Mouse (Mus musculus) adrenal gland, postnatal 4 days (tissue): ENCODE results near the gene Fam71f2. TPM values are rescaled to one million over a fixed set of nuclear protein-coding genes. Genes with fewer than 3 reads are reported as not detected.
A peak's percentile ranks its signal among the peaks of the same experiment; 100 is the strongest.

ENCODE experiments used
- DNase-seq, 2 experiments: peaks; one replicate each; pipeline ENCODE4 v3.0.0; 2021 to 2022; ENCODE audit warnings: low spot score in 2 of 2, mixed read lengths in 2 of 2
- long read RNA-seq, 2 experiments: library from polyadenylated mRNA; stranded (forward); transcript quantifications; one replicate each; pipeline ENCODE4 v2.0.0; 2021
- total RNA-seq, 2 experiments: library from RNA; stranded (reverse); gene quantifications; 2 replicates each; pipeline ENCODE4 v1.2.3; 2021

The Fam71f2 gene
- under 1 TPM in 1 of 2 experiments, not detected in 1; 0.31 TPM for total RNA-seq
- long read RNA-seq, experiment 1 = 0 reads
- long read RNA-seq, experiment 2 = 0 reads

DNA sequence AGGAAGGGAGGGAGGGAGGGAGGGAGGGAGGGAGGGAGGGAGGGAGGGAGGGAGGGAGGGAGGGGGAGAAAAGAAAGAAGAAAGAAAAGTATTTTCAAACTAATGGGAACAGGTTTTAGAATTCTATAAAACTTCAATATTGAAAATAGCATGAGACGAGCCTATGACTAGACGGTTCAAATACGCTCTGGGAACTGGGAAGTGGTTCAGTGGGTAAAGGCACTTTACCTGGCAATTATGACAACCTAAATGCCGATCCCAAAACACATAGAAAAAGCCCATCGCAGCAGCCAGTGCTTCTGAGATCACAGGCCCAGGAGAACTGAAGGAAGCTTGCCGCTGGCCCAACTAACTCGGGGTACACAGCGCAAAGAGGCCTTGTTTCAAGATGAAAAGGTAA, at the start of gene Fam71f2:
Gene Fam71f2, plus strand, starts transcription at position 301 of the 400 bp plus-strand sequence.
- no peak for DNase-seq

DNA sequence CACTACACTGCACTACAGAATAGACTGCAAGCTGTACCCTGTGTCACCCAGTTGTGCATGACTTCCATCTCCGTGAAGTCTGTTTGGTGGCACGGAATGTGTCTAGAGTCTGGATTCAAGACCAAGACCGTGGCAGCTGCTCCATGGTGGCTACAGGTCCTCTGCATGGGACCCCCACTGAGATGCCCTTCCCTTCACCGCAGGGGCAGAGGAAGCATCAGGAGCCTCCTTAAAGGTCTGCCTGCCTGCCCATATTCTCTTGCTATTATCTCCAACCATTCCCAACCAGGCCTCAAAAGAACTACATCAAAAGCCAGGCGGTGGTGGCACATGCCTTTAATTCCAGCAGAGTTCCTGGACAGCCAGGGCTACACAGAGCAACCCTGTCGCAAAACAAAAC, 49.0 kb upstream of the Fam71f2 start:
- DNase-seq = no peak

DNA sequence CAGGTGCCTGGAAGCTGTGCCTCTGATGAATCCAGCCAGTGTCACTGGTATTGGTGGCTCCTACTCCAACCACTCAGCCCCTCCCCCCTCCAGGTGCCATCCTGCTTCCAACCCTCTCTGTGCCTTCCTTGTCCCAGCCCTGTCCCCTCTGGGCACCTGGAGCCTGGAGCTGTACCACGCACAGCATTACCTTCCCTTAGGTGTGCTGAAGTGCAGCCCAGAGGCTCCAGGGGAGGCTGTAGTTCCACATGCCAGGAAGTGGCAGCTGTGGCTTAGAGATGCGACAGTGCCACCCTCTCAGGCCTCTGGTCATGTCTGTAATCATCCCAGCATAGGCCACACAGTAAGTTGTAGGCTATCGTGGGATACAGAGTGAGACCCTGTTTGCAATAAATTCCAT, 47.6 kb upstream of the Fam71f2 start:
- DNase-seq = no peak

DNA sequence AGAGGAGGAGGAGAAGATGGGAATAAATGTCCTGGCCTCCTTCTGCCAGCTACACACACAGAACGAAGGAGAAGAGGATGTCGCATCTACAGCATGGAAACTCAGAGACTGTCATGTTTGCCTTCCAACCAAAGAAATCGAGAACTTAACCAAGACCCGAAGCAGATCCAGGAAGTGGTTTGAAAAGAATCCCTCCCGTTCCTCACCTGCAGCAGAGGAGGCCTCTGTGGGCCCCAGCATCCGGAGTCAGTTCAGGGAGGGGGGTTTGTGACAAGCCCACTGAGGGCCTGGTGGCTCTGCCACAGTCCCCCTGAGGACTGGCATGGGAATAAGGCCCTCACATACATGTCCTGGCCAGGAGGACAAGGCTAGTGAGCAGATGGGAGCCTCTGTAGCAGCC, 47.1 kb upstream of the Fam71f2 start:
- no peak for DNase-seq

DNA sequence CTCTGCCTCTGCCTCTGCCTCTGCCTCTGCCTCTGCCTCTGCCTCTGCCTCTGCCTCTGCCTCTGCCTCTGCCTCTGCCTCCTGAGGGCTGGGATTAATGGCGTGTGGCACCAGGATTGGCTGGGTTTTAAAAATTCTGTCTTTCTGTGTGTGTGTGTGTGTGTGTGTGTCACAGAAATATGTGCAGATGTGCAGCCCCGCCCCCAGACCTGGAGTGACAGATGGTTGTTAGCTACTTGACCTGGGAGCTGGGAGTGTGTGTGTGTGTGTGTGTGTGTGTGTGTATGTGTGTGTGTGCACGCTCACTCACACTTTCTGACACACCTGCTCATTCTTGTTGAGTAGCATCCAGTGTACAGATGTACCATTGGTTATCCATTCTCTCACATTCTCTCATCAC, 45.7 kb upstream of the Fam71f2 start:
- DNase-seq = no peak

DNA sequence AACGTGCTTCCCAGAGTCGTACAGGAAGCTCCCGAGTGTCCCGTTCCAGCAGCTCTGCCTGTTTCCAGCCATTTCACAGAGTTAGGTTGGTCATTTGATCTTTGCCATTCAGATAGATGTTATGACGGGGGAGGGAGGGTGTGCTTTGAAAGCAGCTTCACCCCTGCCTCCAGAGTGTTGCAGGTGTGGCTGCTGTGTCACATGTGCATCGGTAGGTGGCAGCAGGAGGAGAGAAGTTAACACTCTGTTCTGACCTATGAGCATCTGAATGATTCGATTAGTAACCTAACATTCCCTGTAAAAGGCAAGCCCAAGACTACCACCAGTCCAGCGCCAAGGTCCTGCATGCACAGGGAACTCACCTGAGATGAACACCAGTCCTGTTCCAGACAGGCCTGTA, 45.1 kb upstream of the Fam71f2 start:
- no peak for DNase-seq

DNA sequence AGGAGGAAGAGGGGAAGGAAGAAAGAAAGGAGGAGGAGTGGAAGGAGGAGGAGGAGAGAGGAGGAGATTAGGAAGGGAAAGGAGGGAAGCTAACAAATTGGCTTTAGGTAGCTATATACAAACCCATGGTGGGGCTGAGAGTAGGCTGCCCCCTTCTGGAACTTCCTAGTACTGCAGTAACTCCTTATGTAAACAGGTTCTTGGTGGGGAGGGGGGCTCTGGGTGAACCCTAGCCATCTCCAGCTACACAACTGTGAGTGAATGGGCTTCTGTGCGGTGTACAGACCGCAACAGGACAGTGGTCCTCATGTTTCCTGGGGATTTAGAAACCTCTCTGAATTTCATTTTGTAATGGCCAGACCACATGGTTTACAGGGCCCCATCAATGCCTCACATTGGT, 38.6 kb upstream of the Fam71f2 start:
- DNase-seq = no peak

DNA sequence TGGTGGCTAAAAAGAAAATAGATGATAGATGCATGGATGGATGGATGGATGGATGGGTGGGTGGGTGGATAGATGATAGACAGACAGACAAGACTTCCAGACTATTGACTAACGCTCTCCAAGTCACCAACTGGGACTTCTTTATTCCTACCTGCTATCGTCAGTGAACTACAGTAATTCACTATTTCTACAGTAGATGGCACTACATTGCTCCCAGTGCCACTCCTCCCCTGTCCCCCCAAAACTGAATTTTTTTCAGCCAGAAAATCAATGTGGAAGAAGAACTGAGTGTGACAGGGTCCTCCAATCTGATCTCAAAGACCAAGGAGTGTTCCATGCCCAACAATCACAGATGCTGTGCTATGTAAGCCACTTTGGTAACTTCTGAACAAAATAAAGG, 37.7 kb upstream of the Fam71f2 start:
- no peak for DNase-seq

DNA sequence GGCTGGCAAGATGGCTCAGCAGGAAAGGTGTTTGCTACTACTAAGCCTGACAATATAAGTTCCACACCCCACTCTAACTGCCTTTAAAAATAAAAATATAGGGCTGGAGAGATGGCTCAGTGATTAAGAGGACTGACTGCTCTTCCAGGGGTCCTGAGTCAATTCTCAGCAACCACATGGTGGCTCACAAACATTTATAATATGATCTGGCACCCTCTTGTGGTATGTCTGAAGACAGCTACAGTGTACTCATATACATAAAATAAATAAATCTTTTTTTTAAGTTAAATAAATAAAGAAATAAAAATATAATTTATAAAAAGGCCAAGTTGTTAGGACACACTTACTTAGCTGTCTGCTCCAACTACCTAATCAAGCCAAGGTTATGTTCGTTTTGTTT, 37.1 kb upstream of the Fam71f2 start:
- DNase-seq = no peak

DNA sequence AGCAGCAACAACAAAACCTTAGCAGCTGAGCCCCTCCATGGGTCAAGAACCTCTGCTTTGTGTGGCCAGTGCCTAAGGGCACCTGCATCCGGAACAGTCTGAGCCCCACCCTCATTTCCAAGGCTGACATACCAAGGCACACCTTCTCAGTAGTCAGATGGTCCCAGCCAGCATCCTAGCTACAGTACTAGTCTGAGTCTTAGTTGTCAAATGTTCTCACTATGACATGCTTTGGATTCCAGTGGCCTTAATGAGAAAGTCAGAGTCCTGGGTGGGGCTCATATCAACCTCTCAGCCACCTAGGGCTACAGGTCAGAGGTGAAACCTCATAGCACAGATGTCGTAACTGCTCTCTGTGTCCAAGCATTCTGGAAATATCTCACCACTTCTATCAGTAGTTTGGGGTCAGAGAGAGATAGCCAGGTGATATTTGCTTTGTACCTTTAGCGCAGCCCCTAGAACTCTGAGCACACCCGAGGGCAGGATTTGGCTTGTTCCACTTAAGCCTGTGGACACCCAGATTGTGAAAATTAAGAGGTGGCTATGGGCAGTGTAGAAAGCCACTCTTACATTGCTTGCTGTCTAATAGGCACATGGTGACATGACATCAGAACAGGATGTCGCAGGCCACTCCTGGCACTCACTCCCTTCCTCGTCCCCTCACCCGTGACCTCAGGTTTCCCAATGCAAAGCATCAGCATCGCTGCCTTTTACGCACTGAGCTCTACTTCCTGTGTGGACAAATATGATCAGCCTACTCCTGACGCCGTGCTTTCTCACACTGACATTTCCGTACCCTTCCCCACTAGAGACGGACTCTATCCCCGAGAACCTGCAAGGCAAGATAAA, 33.9 kb upstream of the Fam71f2 start:
- no peak for DNase-seq

DNA sequence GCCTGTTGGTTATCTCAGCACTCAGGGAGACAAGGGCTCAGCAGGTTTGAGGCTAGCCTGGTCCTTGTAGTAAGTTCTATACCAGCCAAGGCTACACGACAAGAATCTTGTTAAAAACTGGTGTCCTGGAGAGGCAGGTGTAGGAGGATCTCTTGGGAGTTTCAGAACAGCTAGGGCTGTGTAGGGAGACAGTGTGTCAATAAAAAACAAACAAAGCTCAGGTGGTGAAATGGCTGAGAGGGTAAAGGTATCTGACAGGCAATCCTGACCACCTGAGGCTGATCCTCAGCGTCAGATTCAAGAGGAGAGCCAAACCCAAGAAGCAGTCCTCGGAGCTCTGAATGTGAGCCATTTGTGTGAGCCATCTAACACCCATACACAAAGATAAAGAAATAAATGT, 33.2 kb upstream of the Fam71f2 start:
- DNase-seq = no peak

DNA sequence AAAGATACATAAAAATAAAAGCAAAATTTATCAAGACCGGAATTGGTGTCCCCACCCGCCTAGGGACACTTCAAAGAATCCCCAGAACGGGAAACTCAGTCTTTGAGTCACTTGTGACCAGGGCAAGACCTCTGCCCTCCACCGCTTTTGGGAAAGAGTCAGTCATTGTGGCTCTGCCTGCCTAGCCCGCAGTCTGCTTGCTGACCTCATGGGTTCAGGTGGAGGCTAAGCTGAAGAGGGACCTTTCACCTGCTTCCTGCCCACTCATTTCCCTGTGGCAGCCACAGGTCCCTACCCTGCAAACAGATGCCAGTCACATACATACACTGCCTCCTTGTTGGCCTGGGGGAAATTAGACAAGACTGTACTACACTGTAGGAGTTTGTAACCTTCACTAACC, 32.8 kb upstream of the Fam71f2 start:
- no peak for DNase-seq

DNA sequence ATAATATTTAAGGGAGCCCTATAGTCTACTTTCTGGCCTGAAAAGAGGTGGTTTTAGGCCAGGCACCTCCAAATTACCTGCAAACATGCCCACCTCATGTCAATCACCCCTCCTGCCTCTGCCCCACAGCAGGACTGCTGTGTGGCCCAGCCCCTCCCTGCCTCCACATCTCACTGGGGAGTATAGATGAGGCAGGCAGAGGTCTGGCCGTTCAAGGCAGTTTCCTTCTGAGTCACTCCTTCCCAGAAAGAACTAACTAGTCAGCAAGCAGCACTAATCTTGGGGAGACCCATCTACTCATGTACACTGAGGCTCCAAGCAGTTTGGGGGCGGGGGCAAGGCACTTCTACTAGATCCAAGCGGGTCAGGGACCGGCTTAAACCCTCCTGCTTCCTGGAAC, 32.3 kb upstream of the Fam71f2 start:
- DNase-seq = no peak

DNA sequence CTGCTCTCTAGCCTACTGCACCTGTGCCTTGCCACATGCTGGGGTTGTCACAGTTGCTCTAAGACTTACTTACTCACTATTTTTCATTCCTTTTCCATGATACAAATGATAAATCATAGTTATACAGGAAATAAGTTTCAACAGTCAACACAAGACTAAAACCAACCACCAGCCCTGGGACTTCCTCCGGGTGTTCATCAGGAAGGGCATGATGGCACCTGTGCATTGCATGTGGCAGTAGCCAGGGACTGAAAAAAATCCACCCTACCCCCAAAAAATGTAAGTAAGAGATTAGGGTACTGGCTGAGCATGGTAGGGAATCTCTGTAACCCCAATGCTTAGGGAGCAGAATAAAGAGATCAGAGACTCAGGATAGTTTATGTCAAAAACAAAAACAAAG, 20.0 kb upstream of the Fam71f2 start:
- no peak for DNase-seq

DNA sequence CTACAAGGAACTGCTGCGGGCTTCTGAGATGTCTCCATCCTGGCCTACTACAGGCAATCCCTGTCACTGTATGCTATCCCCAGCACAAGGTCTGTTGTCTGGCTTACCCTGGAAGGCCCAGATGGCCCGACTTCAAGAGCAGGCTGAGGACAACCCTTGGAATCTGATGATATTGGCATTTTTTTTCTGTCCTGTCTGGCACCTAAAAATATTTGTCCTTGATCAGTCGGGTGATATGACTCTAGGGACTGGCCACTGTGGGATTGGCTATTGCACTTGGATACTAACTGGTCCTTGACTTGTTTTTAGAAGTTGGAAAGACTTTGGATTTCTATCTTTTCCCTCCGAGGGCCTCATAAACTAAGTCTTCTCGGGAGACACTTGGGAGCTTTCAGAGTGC, 17.6 kb upstream of the Fam71f2 start:
- no peak for DNase-seq

DNA sequence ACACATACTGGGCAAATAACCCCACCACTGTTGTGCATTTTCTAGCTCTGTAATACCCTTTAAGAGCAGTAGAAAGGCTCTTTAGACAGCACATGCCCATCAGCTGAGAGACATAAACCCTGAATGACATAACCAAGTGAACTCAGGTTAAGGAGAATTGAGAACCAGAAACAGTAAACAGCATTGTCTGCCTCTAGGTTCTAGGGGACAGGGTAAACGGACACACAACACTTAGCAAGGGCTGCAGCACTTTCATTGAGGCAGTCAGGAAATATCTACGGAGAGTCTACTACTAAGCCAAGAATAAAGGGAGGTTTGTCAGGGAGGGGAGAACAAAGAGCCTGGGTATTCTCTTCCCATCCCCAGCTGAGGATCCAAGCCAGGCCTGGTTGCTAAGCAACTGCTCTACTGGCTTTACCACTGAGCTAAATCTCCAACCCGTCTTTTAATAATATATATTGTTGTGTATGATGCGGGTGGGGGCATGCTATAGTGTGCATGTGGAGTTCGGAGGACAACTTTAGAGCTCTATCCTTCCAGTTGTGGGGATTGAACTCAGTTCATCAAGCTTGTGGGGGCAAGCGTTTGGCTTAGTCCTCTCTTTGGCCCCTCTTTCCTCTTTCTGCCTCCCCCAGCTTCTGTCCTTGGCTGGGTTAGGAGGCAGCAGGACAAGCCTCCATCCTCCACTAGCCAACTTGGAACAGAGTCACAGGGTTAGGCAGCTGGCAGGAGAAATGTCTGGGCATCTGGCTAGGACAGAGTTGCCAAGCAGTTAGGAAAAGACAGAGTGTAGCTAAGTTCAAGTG, 15.5 kb upstream of the Fam71f2 start:
- DNase-seq = no peak

DNA sequence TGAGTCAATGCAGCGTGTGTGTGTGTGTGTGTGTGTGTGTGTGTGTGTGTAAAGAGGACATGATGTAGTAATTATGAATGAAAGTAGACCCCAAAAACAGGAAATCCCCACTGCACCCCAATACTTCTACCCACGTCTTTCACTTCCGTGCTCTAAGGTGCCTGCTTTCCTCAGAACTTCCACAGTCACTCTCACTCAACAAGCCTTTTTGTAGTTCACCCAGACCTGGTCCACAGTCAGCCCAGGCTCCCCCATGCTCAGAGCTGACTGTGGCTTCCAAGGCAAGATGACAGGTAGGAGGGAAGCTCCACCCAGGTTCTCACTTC, 15.0 kb upstream of the Fam71f2 start:
- DNase-seq = no peak

DNA sequence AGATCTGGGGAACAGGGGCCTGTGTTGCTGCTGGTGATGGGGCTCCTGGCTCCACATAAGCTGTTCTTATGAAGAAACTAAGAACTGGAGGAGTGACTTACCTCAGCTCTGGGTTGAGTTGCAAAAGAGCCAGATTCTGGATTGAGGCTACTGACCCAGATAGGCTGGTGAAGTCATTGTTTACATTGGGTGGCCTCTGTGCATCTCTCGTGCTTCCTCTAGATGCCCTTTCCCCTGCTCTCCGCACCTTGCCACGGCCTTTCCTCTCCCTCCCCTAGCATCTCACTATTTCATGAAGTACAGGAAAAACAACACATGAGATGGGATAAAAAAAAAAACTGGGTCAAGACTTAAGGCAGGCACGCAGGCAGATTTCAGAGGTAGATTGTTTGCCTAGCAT, 12.5 kb upstream of the Fam71f2 start:
- DNase-seq = no peak

DNA sequence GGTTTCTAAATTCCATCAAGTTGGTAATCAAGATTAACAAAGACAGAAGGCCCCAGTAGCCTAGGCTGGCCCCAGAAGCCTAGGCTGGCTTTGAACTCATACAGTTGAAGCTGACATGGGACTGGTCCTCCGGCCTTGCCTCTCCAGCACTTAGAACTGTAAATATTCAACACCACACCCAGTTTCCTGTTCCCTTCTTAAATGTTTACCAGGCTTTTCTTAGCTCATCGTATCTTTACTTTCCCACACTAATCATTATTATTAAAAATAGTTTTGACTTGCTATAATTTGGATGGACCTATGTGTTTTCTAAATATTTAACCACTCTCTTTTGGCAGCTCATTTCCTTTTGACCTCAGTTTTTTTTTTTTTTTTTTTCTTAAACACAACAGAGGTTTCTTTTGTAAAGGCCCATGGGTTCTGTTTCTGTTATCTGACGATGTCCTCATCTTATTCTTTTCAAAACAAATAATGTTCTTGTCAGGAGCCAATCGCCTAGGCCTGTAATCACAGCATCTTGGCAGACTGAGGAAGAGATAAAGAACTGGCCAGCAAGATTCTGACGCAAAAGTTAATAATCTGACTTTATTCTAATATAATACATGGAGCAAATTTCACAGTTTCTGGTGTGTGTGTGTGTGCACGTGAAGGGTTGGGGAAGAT, 10.3 kb upstream of the Fam71f2 start:
- DNase-seq = no peak

DNA sequence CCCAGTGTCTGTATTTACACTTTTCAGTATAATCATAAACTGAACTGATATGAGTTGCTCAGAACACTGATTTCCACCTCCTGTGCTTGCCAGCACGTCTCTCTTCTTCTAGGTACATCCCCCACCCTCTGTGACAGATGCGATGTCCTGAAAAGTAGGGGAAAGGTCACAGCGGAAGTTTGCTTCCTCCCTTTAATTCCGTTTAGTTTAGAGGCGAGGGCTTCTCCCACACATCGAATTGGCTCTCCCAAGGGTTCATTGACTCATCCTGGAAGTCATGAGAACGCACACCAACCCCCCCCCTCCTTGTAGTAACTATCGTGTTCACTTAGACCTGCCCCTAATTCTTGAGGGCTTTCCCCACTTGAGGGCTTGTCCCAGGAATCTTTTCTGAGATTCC, 8.4 kb upstream of the Fam71f2 start:
- no peak for DNase-seq

DNA sequence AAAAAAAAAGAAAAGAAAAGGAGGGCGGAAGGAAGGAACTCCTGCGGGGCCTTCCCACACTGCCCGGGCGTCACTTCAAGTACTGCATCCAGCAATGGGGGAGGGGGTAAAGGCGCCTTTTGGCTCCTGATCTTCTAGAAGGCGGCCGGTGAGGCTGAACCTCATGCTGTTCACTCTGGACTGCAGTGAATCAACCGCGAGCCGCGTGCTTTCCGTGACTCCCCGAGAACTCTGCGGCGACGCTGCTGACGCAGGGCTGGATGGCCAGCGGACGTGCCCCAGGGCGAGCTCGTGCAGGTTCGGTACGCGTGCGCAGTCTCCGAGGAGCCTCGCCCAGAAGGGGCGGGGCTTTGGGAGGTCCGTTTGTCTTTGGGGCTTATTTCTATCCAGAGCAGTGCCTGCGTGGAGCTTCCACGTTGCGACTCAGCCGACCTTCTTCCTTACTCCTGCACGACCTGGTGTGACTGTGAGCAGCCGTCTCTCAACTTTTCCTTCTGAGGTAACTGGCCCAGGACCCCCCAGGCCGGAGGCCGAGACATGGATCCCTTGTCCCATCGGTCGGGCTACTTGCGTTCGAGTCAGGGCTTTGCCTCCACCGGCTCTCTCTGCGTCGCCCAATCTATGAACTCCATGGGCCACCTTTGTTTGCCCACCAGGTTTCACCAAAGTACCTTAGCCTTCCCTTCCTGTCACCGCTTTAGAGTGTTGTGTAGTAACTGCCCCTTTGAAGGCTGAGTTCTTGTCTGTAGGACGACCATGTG, 6.9 kb upstream of the Fam71f2 start, which contains the start of gene Hilpda:
Gene Hilpda, plus strand, starts transcription at position 177 of the 761 bp plus-strand sequence.
- peak; percentile 70 to 80 for DNase-seq
